Mouse (Mus musculus): ENCODE measurements at regions not wholly inside any gene's neighbourhood (a gene's known extent, or its start where the extent isn't known, plus 50 kb on each side); places are given as distances from the start of the nearest gene placed in this dataset.

GRCm38 (mm10) chr13:39950203-39950602 lies 411.0 kb downstream of the Ofcc1 start:
- no peak for DNase-seq

GRCm38 (mm10) chr13:39935216-39935615 lies 426.0 kb downstream of the Ofcc1 start:
- no peak for DNase-seq

GRCm38 (mm10) chr13:39931487-39931886 lies 429.8 kb downstream of the Ofcc1 start:
- no peak for DNase-seq

GRCm38 (mm10) chr13:39928573-39928972 lies 432.7 kb downstream of the Ofcc1 start:
- DNase-seq = no peak

- no peak for DNase-seq
These were observed 436.9 kb downstream of the Ofcc1 start for GRCm38 (mm10) chr13:39924366-39924765.

GRCm38 (mm10) chr13:39923113-39923512 lies 438.1 kb downstream of the Ofcc1 start:
- DNase-seq = no peak

GRCm38 (mm10) chr13:39907720-39908119 lies 453.5 kb downstream of the Ofcc1 start:
- DNase-seq = no peak

- no peak for DNase-seq
These were observed 457.0 kb downstream of the Ofcc1 start for GRCm38 (mm10) chr13:39904264-39904663.

GRCm38 (mm10) chr13:39903319-39903718 lies 457.9 kb downstream of the Ofcc1 start:
- DNase-seq = no peak

- DNase-seq = no peak
These were observed 461.9 kb downstream of the Ofcc1 start for GRCm38 (mm10) chr13:39899332-39899731.

- no peak for DNase-seq
These were observed 462.8 kb downstream of the Ofcc1 start for GRCm38 (mm10) chr13:39898412-39898979.

GRCm38 (mm10) chr13:39894159-39894558 lies 467.1 kb downstream of the Ofcc1 start:
- DNase-seq = no peak

- DNase-seq = no peak
These were observed 480.2 kb downstream of the Ofcc1 start for GRCm38 (mm10) chr13:39881066-39881465.

- DNase-seq = no peak
These were observed 481.1 kb downstream of the Ofcc1 start for GRCm38 (mm10) chr13:39880136-39880535.

- DNase-seq = no peak
These were observed 483.7 kb downstream of the Ofcc1 start for GRCm38 (mm10) chr13:39877361-39878141.

- no peak for DNase-seq
These were observed 508.9 kb downstream of the Ofcc1 start for GRCm38 (mm10) chr13:39852257-39852800.

GRCm38 (mm10) chr13:39849391-39849790 lies 511.9 kb downstream of the Ofcc1 start:
- no peak for DNase-seq

GRCm38 (mm10) chr13:39836053-39836584 lies 525.1 kb downstream of the Ofcc1 start:
- DNase-seq = no peak

- no peak for DNase-seq
These were observed 525.9 kb downstream of the Ofcc1 start for GRCm38 (mm10) chr13:39835302-39835701.

- no peak for DNase-seq
These were observed 526.6 kb downstream of the Ofcc1 start for GRCm38 (mm10) chr13:39834521-39835245.

- peak; percentile 6 for DNase-seq
These were observed 537.2 kb downstream of the Ofcc1 start for GRCm38 (mm10) chr13:39823965-39824555.

- DNase-seq = peak; percentile 11
These were observed 537.8 kb downstream of the Ofcc1 start for GRCm38 (mm10) chr13:39823346-39823954.
